In genomic region chr5:31221304-31221945, GRCm38 (mm10) we compare ENCODE assay signal across 8 mouse cellular contexts. TPM values are rescaled to one million over a fixed set of nuclear protein-coding genes. Genes with fewer than 3 reads are reported as not detected.
DNase-seq lines count a peak whose midpoint lies in the region; ATAC-seq lines count a peak whose summit lies in the region.

No protein-coding gene starts in this region.

- peak overlapping the region; percentile 95 for H3K27ac ChIP-seq in midbrain, embryonic 13.5 days

- H3K4me2 ChIP-seq in midbrain, embryonic 13.5 days (replicated peaks): peak overlapping the region; percentile 91

- 9% methylated on average over 11 of the region's 11 CpGs for WGBS in midbrain, embryonic 13.5 days

- no peaks in the 10 kb centered on the region for H3K36me3 ChIP-seq in midbrain, embryonic 13.5 days

- H3K4me3 ChIP-seq in midbrain, embryonic 13.5 days (replicated peaks): peak overlapping the region; percentile 85

- ATAC-seq in CD4-positive, CD25-positive, alpha-beta regulatory T cell, adult 4 months: no peak
- peak; percentile 29; the same call in 1 of the 2 replicates for ATAC-seq in midbrain, embryonic 13.5 days

- H3K4me1 ChIP-seq in midbrain, embryonic 13.5 days (replicated peaks): peaks cover 24% of the 10 kb centered on the region

- H3K27me3 ChIP-seq in midbrain, embryonic 13.5 days: no peaks in the 10 kb centered on the region

- H3K9ac ChIP-seq in midbrain, embryonic 13.5 days (replicated peaks): peak overlapping the region; percentile 94

- no peaks in the 10 kb centered on the region for H3K9me3 ChIP-seq in midbrain, embryonic 13.5 days

- peak; percentile 53 for DNase-seq in CD4-positive, CD25-positive, alpha-beta regulatory T cell, adult 2 months (ENCODE audit: low read depth, low spot score)
- DNase-seq in 416B (ENCODE audit: low read depth): peak; percentile 90
- peak; percentile 60 for DNase-seq in c-Kit-negative CD71-positive TER-119-positive erythroid progenitor cells, embryonic 14.5 days (ENCODE audit: low read depth, low spot score)
- peak; percentile 66 for DNase-seq in forelimb bud, embryonic 11.5 days (ENCODE audit: low read depth, low spot score)
- DNase-seq in kidney, postnatal 36 days: peak; percentile 40 to 62
- peak; percentile 44 for DNase-seq in yolk sac, embryonic 10.5 days (ENCODE audit: low spot score)

RNA-seq across cellular contexts. Expression of gene Ppm1g, which starts 0.9 kb away (rescaled TPM):
- 10 to 100 TPM; 45.9 to 50.4 TPM for polyA plus RNA-seq in CD4-positive, CD25-positive, alpha-beta regulatory T cell, adult 4 months (2017; shearing (Covaris generic))
- polyA plus RNA-seq in midbrain, embryonic 13.5 days (2015; fragmentation: Nextera tagmentation; extraction: Ambion mirVana): 174 and 175 TPM in 2 replicates

RNA-seq across cellular contexts. Expression of gene Nrbp1, which starts 19.2 kb away (rescaled TPM):
- 10 to 100 TPM; 91.5 to 96.5 TPM for polyA plus RNA-seq in CD4-positive, CD25-positive, alpha-beta regulatory T cell, adult 4 months (2017; shearing (Covaris generic))
- 153 and 160 TPM in 2 replicates for polyA plus RNA-seq in midbrain, embryonic 13.5 days (2015; fragmentation: Nextera tagmentation; extraction: Ambion mirVana)

RNA-seq across cellular contexts. Expression of gene Zfp513, which starts 19.3 kb away (rescaled TPM):
- polyA plus RNA-seq in CD4-positive, CD25-positive, alpha-beta regulatory T cell, adult 4 months (2017; shearing (Covaris generic)): 1 to 10 TPM; 4.6 to 6.7 TPM
- 12.5 and 20.5 TPM in 2 replicates for polyA plus RNA-seq in midbrain, embryonic 13.5 days (2015; fragmentation: Nextera tagmentation; extraction: Ambion mirVana)

RNA-seq across cellular contexts. Expression of gene Gm9970, which starts 19.6 kb away (rescaled TPM):
- polyA plus RNA-seq in CD4-positive, CD25-positive, alpha-beta regulatory T cell, adult 4 months (2017; shearing (Covaris generic)): not detected
- 0.54 and 0.63 TPM in 2 replicates for polyA plus RNA-seq in midbrain, embryonic 13.5 days (2015; fragmentation: Nextera tagmentation; extraction: Ambion mirVana)

RNA-seq across cellular contexts. Expression of gene Eif2b4, which starts 28.2 kb away (rescaled TPM):
- 10 to 100 TPM; 47.9 to 49.1 TPM for polyA plus RNA-seq in CD4-positive, CD25-positive, alpha-beta regulatory T cell, adult 4 months (2017; shearing (Covaris generic))
- polyA plus RNA-seq in midbrain, embryonic 13.5 days (2015; fragmentation: Nextera tagmentation; extraction: Ambion mirVana): 71.5 and 74.6 TPM in 2 replicates
